Mouse (Mus musculus) intestine, postnatal 0 days (tissue): ENCODE data around the gene Iqck. TPM values are rescaled to one million over a fixed set of nuclear protein-coding genes. Genes with fewer than 3 reads are reported as not detected.

ENCODE experiments used
- ATAC-seq: fragments of 200-750 bp; cut with Nextera tagmentation; 2 replicates; pipeline ENCODE4 v1.8.0; 2017; ENCODE audit warnings: mild to moderate bottlenecking, moderate TSS enrichment, moderate library complexity
- H3K27ac ChIP-seq: fragments of 300-500 bp; sonication (generic); 2 replicates; pipeline ENCODE4 v1.5.1; 2014; ENCODE audit warnings: mild to moderate bottlenecking, low read depth, low read length, moderate library complexity
- H3K27me3 ChIP-seq: fragments of 300-500 bp; sonication (generic); replicated peaks from 2 replicates; pipeline ENCODE4 v1.6.1; 2014; ENCODE audit warnings: low read length, mixed read lengths; ENCODE audit not compliant: control insufficient read depth, insufficient read depth
- H3K36me3 ChIP-seq: fragments of 300-500 bp; sonication (generic); 2 replicates; pipeline ENCODE4 v1.6.1; 2014; ENCODE audit warnings: mild to moderate bottlenecking, moderate library complexity; ENCODE audit not compliant: control insufficient read depth, insufficient read depth
- H3K4me1 ChIP-seq: fragments of 300-500 bp; sonication (generic); replicated peaks from 2 replicates; pipeline ENCODE4 v1.6.1; 2014; ENCODE audit warnings: antibody characterized with exemption, low read length, mixed read lengths; ENCODE audit not compliant: control insufficient read depth, insufficient read depth
- H3K4me2 ChIP-seq: fragments of 300-500 bp; sonication (generic); replicated peaks from 2 replicates; pipeline ENCODE4 v1.6.1; 2014; ENCODE audit warnings: low read depth, mild to moderate bottlenecking, moderate library complexity
- H3K4me3 ChIP-seq: fragments of 300-500 bp; sonication (generic); 2 replicates; pipeline ENCODE4 v1.5.1; 2014; ENCODE audit warnings: low read depth, low read length
- H3K9ac ChIP-seq: fragments of 300-500 bp; sonication (generic); 2 replicates; pipeline ENCODE4 v1.6.1; 2014; ENCODE audit warnings: mild to moderate bottlenecking, low read depth, low read length
- H3K9me3 ChIP-seq: fragments of 300-500 bp; sonication (generic); 2 replicates; pipeline ENCODE4 v1.6.1; 2016; ENCODE audit warnings: mixed run types; ENCODE audit not compliant: control insufficient read depth
- CTCF ChIP-seq: sonication (generic); IDR thresholded peaks from 2 replicates; pipeline ENCODE4 v1.5.1; 2016; ENCODE audit warnings: low read depth, mild to moderate bottlenecking, control low read depth, antibody characterized with exemption, moderate library complexity
- WGBS: fragments of 180-500 bp; shearing (Covaris S2); extraction: QIAGEN DNeasy Blood & Tissue Kit; methylation state at CpG from one replicate; pipeline ENCODE4 v1.1.7; 2014; 5-methylcytosine and 5-hydroxymethylcytosine counted together
- polyA plus RNA-seq: library from polyadenylated mRNA; unstranded; fragments of >200 nt; fragmentation: Nextera tagmentation; extraction: Ambion mirVana; gene quantifications from 2 replicates; pipeline ENCODE4 v1.2.1, GENCODE M21; 2015

Iqck gene
- polyA plus RNA-seq, 1 experiment from 2014 or later: 0.83 TPM

DNA sequence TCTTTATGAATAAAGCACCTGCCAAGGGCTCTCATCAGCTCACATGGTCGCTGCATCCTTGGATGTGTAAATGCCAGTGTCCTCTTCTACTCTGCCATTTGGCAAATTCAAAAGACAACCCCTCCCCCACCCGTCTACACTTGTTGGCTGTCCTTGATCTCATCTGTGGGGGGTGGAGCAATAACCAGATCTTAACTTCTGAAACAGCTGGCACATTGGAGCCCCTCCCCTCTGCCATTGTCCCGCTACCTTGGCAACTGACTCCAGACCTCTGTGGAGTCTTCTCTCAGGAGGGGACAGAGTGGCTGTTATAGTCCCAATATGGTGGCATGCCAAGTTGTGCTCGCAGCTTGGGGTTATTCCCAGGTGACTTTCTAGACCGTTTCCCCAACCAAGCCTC, 116.8 kb downstream of the Iqck start:
- Histone ChIP-seq H3K36me3 (no peaks in the 10 kb centered on the region; the same call in 1 of the 2 replicates), H3K9me3 (no peaks in the 10 kb centered on the region), H3K4me1 (no peaks in the 10 kb centered on the region), H3K27ac (no peak overlapping the region), H3K9ac (no peak overlapping the region), H3K4me3 (no peak overlapping the region), H3K27me3 (no peaks in the 10 kb centered on the region), H3K4me2 (no peak overlapping the region)
- WGBS: 76% methylated on average over 5 of the region's 5 CpGs
- no peak for ATAC-seq
- no peak for TF ChIP-seq CTCF

DNA sequence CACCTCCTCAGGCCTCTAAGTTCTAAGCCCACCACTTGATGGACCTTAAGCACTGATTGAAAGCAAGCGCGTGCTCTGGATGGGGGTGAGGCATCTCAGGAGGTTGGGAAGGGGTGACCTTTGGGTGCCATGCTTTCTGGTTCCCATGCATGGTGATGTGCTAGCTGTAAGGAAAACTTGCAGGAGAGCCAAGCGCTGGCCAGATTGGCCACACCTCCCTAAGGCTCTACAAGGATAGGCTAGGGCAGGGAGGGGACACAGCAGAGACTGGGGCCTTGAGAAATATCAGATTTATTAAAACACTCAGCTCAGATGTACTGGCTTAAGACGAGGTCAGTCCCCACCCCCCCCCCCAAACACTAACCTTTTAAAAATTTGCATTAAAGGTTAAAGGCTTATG, 117.8 kb downstream of the Iqck start:
- Histone ChIP-seq H3K9me3 (no peaks in the 10 kb centered on the region), H3K4me1 (no peaks in the 10 kb centered on the region), H3K4me2 (no peak overlapping the region), H3K36me3 (no peaks in the 10 kb centered on the region; the same call in 1 of the 2 replicates), H3K27ac (no peak overlapping the region), H3K27me3 (no peaks in the 10 kb centered on the region), H3K4me3 (no peak overlapping the region), H3K9ac (no peak overlapping the region)
- no peak for TF ChIP-seq CTCF
- no peak for ATAC-seq
- 82% methylated on average over 4 of the region's 4 CpGs for WGBS

DNA sequence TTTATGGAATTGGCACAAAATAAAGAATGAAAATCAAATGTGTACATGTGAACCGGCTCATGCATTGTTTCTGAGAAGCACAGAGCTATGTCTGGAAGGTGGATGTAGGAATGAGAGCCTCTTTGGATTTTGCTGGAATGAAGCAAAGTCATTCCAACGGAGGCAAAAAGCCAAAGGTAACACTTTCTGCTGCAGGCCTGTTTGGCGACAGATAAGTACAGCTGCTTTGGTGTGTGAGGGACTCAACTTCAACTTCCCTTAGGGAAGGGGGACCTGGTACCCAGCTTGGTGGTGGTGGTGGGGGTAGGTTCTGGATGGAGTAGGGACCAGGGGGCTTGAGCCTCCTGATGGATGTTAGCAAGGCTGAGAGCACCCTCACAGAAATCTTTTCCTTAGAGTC, 120.3 kb downstream of the Iqck start:
- Histone ChIP-seq H3K27me3 (no peaks in the 10 kb centered on the region), H3K27ac (no peak overlapping the region), H3K4me1 (no peaks in the 10 kb centered on the region), H3K36me3 (no peaks in the 10 kb centered on the region; the same call in 1 of the 2 replicates), H3K4me3 (no peak overlapping the region), H3K9ac (no peak overlapping the region), H3K4me2 (no peak overlapping the region), H3K9me3 (no peaks in the 10 kb centered on the region)
- ATAC-seq: no peak
- no peak for TF ChIP-seq CTCF
- WGBS: 66% methylated on average over 3 of the region's 3 CpGs

DNA sequence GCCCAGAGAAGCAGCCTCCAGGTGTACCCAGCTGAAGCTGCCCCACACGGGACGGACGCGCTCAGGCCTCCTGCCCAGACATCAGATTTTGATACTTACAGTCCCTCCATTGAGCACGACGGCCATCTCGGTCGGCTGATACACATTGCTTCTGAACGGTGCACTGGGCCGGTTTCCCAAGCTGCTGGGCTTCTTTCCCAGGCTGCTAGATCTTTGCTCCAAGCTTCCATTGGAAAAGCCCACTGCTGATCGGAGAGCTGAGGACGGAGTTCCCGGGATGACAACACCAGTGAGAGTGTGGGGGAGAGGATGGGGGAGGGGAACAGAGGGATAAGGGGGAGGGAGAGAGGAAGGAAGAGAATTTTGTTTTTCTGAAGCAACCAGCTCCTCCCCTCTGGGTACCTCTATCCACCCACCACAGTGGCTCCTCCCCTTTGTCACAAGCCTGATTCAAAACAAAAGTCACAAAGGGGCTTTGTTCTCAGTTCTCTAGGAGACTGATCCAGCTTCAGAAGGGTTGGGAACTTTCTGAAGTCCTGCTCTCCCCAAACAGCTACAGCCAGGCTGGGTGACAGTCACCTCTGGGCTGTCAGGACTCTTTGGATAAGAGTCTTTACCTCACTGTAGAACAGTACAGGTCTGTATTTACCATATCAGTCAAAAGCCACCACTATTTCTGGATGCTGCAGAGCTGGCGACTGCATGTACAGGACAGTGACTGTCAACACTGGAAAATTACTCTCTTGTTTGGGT, 121.0 kb downstream of the Iqck start:
- WGBS: 58% methylated on average over 14 of the region's 14 CpGs
- Histone ChIP-seq H3K9ac (no peak overlapping the region), H3K27me3 (no peaks in the 10 kb centered on the region), H3K36me3 (no peaks in the 10 kb centered on the region; the same call in 1 of the 2 replicates), H3K4me2 (no peak overlapping the region), H3K9me3 (no peaks in the 10 kb centered on the region), H3K27ac (no peak overlapping the region), H3K4me1 (no peaks in the 10 kb centered on the region), H3K4me3 (no peak overlapping the region)
- ATAC-seq: no peak
- no peak for TF ChIP-seq CTCF

DNA sequence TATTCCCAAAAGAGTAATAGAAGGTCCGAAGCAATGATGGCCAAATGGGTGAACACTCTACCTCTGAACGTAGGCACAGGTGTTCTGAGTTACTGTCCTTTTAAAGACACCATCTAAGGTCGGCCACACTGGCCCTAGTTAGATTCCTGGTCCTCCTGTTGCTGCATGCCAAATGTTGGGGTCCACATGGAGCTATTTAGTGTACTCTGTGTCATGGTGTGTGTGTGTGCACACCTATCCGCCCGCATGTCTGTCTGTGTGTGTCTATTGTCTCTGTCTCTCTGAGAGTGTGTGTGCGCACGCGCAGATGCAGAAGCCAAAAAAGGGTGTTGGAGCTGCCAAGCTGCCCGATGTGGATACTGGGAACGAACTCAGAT, 121.6 kb downstream of the Iqck start:
- Histone ChIP-seq H3K9me3 (no peaks in the 10 kb centered on the region), H3K9ac (no peak overlapping the region), H3K4me1 (no peaks in the 10 kb centered on the region), H3K27me3 (no peaks in the 10 kb centered on the region), H3K4me2 (no peak overlapping the region), H3K27ac (no peak overlapping the region), H3K36me3 (no peaks in the 10 kb centered on the region; the same call in 1 of the 2 replicates), H3K4me3 (no peak overlapping the region)
- 82% methylated on average over 10 of the region's 10 CpGs for WGBS
- no peak for TF ChIP-seq CTCF
- ATAC-seq: no peak

DNA sequence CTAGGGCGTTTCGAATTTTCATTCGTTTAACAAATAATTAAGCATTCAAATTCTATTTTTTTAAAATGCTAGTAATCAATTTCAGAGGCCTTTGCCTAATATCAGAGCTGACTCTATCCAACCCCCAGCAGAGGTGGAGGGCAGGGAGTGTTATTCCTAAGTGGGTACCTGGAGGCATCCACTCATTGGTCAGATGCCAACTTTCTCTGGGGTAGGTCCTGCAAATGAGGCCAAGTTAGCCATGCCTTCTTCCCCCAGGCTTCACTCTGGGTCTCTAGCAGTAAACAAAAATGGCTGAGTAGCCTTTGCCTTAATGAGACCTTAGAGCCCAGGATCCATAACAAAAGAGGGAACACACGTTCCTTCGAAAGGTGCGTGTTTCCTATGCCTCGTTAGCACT, 123.6 kb downstream of the Iqck start:
- Histone ChIP-seq H3K36me3 (no peaks in the 10 kb centered on the region), H3K27ac (no peak overlapping the region), H3K27me3 (no peaks in the 10 kb centered on the region), H3K4me3 (no peak overlapping the region), H3K4me2 (no peak overlapping the region), H3K4me1 (no peaks in the 10 kb centered on the region), H3K9me3 (no peaks in the 10 kb centered on the region), H3K9ac (no peak overlapping the region)
- no peak for TF ChIP-seq CTCF
- 91% methylated on average over 7 of the region's 7 CpGs for WGBS
- no peak for ATAC-seq
